Mouse (Mus musculus): Measurements from ENCODE around the gene Tmem262. TPM values are rescaled to one million over a fixed set of nuclear protein-coding genes. Genes with fewer than 3 reads are reported as not detected.
A peak's percentile ranks its signal among the peaks of the same experiment; 100 is the strongest.

The Tmem262 gene
- total and polyA plus RNA-seq, 3 experiments = 0.18 TPM; not detected in 2

- Histone ChIP-seq H3K9me3 (replicated peaks; ENCODE audit: insufficient read depth, low read length) (no peaks in the 10 kb centered on the region), H3K4me3 (ENCODE audit: control insufficient read depth in 1 of 2, insufficient read depth in 1 of 2, low read depth in 2 of 2, low read length in 2 of 2) (no peak overlapping the region; a peak in 1 of 4 replicates), H3K9ac (ENCODE audit: control insufficient read depth, low read depth, low read length, poor library complexity, severe bottlenecking) (peak overlapping the region; percentile 37; the same call in 1 of the 2 replicates), H3K36me3 (ENCODE audit: control insufficient read depth in 1 of 2, insufficient read depth in 2 of 2, low read length in 2 of 2) (peaks cover 0 to 37% of the 10 kb centered on the region in 2 experiments; a peak in 2 of 4 replicates), H3K79me2 (ENCODE audit: control insufficient read depth, insufficient read depth, low read length, poor library complexity) (no peaks in the 10 kb centered on the region), H3K27ac (ENCODE audit: control insufficient read depth, low read depth, low read length) (peak overlapping the region; percentile 82), H3K27me3 (ENCODE audit: control insufficient read depth in 1 of 2, insufficient read depth in 2 of 2, low read length in 2 of 2) (no peaks in the 10 kb centered on the region), H3K4me1 (ENCODE audit: control insufficient read depth in 1 of 2, insufficient read depth in 2 of 2, low read length in 2 of 2) (peaks cover 28 to 41% of the 10 kb centered on the region in 2 experiments)
- no peak for TF ChIP-seq NRF1 (IDR thresholded peaks at IDR 0.05; ENCODE audit: insufficient read depth, low read depth, low read length, poor library complexity, severe bottlenecking)
- TF ChIP-seq TAL1 (IDR thresholded peaks at IDR 0.05; ENCODE audit: low read length) = peak; percentile 8; the same call in 1 of the 2 replicates
- TF ChIP-seq EP300 (IDR thresholded peaks at IDR 0.05; ENCODE audit: low read depth in 1 of 2, low read length in 2 of 2) = peak; percentile 65 to 68; a peak in 3 of 4 replicates
- no peak for TF ChIP-seq CHD1 (IDR thresholded peaks at IDR 0.05; ENCODE audit: low read depth, low read length)
- TF ChIP-seq MYB (IDR thresholded peaks at IDR 0.05; ENCODE audit: low read depth, low read length) = no peak
- TF ChIP-seq USF2 (IDR thresholded peaks at IDR 0.05; ENCODE audit: borderline replicate concordance in 1 of 2, insufficient read depth in 1 of 2, low read depth in 1 of 2, low read length in 2 of 2) = no peak
- no peak for TF ChIP-seq RCOR1 (IDR thresholded peaks at IDR 0.05; ENCODE audit: low read depth, low read length)
- TF ChIP-seq MAFK (IDR thresholded peaks at IDR 0.05; ENCODE audit: borderline replicate concordance, low read depth, low read length) = no peak
- TF ChIP-seq ELF1 (IDR thresholded peaks at IDR 0.05; ENCODE audit: low read depth, low read length) = no peak
- TF ChIP-seq CHD2 (IDR thresholded peaks at IDR 0.05; ENCODE audit: low read length) = no peak
- TF ChIP-seq MXI1 (IDR thresholded peaks at IDR 0.05; ENCODE audit: low read depth, low read length) = peak; percentile 48; the same call in 1 of the 2 replicates
- TF ChIP-seq BHLHE40 (IDR thresholded peaks at IDR 0.05; ENCODE audit: borderline replicate concordance, low read depth, low read length) = no peak
- no peak for TF ChIP-seq UBTF (IDR thresholded peaks at IDR 0.05; ENCODE audit: borderline replicate concordance, insufficient read depth, low read depth, low read length)
- no peak; the same call in 1 of the 2 replicates for TF ChIP-seq GABPA (IDR thresholded peaks at IDR 0.05; ENCODE audit: low read depth, low read length)
- TF ChIP-seq SMC3 (IDR thresholded peaks at IDR 0.05; ENCODE audit: low read depth, low read length) = no peak
- TF ChIP-seq MYC (IDR thresholded peaks at IDR 0.05; ENCODE audit: low read depth, low read length) = no peak
- TF ChIP-seq ZKSCAN1 (IDR thresholded peaks at IDR 0.05; ENCODE audit: low read depth, low read length) = no peak
- TF ChIP-seq ETS1 (IDR thresholded peaks at IDR 0.05; ENCODE audit: low read depth, low read length) = peak; percentile 62
- no peak for TF ChIP-seq USF1 (IDR thresholded peaks at IDR 0.05; ENCODE audit: low read depth, low read length)
- TF ChIP-seq HCFC1 (IDR thresholded peaks at IDR 0.05; ENCODE audit: low read depth, low read length) = peak; percentile 13; the same call in 1 of the 2 replicates
- no peak for TF ChIP-seq E2F4 (IDR thresholded peaks at IDR 0.05; ENCODE audit: borderline replicate concordance, low read depth, low read length)
- no peak for TF ChIP-seq RAD21 (IDR thresholded peaks at IDR 0.05; ENCODE audit: low read depth, low read length)
- peak; percentile 67 for TF ChIP-seq GATA1 (IDR thresholded peaks at IDR 0.05; ENCODE audit: low read depth, low read length)
- TF ChIP-seq NELFE (IDR thresholded peaks at IDR 0.05; ENCODE audit: low read depth, low read length) = 0 out of 2 replicates have a peak, but pooled peaks have one; percentile 37
- TF ChIP-seq POLR2AphosphoS2 (IDR thresholded peaks at IDR 0.05; ENCODE audit: low read length) = no peak
- no peak for TF ChIP-seq KAT2A (conservative IDR thresholded peaks at IDR 0.05; ENCODE audit: low read depth, low read length)
- TF ChIP-seq ZNF384 (IDR thresholded peaks at IDR 0.05; ENCODE audit: low read depth, low read length) = no peak
- peak; percentile 74; the same call in 1 of the 2 replicates for TF ChIP-seq SIN3A (IDR thresholded peaks at IDR 0.05; ENCODE audit: low read length)
- TF ChIP-seq TBP (IDR thresholded peaks at IDR 0.05; ENCODE audit: low read depth, low read length) = no peak
- TF ChIP-seq JUND (IDR thresholded peaks at IDR 0.05; ENCODE audit: low read depth, low read length) = no peak
- TF ChIP-seq MAZ (IDR thresholded peaks at IDR 0.05; ENCODE audit: low read depth, low read length) = 0 out of 2 replicates have a peak, but pooled peaks have one; percentile 15
- no peak for TF ChIP-seq MAX (IDR thresholded peaks at IDR 0.05; ENCODE audit: low read length)
- peak; percentile 69; the same call in 1 of the 2 replicates for TF ChIP-seq TCF12 (IDR thresholded peaks at IDR 0.05; ENCODE audit: low read depth, low read length)
- no peak for DNase-seq (ENCODE audit: low read depth, low spot score)
Measured at GRCm38 (mm10) chr19:6104476-6104875, 24.6 kb downstream of the Tmem262 start.

Data from MEL (cell line).